Mouse (Mus musculus) adrenal gland, adult (tissue): ENCODE measurements at regions not wholly inside any gene's neighbourhood (a gene's known extent, or its start where the extent isn't known, plus 50 kb on each side); places are given as distances from the start of the nearest gene placed in this dataset.
"Not testable (repeated sequence)": the region's sequence is repeated elsewhere in the genome, so short reads cannot be mapped to it uniquely, and the experiment has no call there.

ENCODE experiments used
- DNase-seq, 2 experiments: peaks; one replicate each; pipeline ENCODE4 v3.0.0; 2022 to 2023; ENCODE audit warnings: low spot score in 1 of 2; ENCODE audit not compliant: inconsistent age in 2 of 2

DNA sequence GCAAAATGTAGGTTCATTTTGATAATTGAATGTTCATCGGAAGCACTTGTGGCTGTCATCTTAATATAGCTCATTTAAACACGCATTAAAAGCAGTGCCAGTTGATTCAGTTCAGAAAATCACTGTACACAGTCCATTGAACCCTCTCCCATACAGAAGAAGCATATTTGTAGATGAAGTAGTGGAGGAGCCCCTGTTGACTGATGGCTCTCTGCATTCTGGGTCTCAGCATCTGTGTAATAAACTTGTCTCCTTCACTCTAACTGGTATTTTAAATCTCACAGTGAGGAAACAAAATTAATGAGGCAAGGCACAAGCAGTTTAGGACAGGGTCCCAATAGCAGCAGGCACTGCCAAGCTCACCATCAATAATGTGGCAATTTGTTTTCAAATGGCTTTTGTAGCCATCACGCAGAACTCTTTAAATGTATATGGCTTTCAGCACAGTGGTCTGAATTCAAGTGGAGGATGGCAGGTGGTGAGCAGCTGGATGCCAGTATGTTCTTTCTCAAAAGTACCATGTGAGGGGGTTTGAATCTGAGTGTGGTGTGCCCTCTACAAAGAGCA lies 302.8 kb upstream of the Sdr16c6 start:
- no peak for DNase-seq

- DNase-seq: peak in 1 of 2 experiments; percentile 15
Observed at GRCm38 (mm10) chr4:4335216-4335615, 257.9 kb upstream of the Sdr16c6 start.

- no peak for DNase-seq
Observed at GRCm38 (mm10) chr4:4333472-4334123, 256.3 kb upstream of the Sdr16c6 start.

- DNase-seq: no peak
Observed at GRCm38 (mm10) chr4:4331105-4331504, 253.8 kb upstream of the Sdr16c6 start.

GRCm38 (mm10) chr4:4315651-4316411 lies 238.5 kb upstream of the Sdr16c6 start:
- no peak for DNase-seq

GRCm38 (mm10) chr4:4311496-4311895 lies 234.2 kb upstream of the Sdr16c6 start:
- no peak for DNase-seq

DNA sequence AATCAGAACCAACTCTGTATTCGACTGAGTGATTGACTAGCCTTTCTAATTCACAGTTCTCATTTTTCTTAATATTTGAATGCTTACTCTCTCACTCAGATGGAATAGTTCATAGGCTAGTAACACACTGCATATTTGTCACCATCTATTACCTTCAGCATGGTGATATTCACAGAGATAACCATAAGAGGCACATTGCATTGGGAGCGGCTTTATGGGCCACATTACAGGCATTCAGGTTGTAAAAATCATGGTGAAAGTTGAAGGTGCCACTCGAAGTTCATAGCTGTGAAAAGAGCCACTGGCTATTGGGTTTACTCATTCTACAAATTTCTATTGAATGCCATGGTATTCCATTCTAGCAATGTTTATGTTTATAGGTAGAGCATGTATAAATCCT lies 229.6 kb upstream of the Sdr16c6 start:
- no peak for DNase-seq

GRCm38 (mm10) chr4:4305740-4306249 lies 228.5 kb upstream of the Sdr16c6 start:
- DNase-seq: no peak

DNA sequence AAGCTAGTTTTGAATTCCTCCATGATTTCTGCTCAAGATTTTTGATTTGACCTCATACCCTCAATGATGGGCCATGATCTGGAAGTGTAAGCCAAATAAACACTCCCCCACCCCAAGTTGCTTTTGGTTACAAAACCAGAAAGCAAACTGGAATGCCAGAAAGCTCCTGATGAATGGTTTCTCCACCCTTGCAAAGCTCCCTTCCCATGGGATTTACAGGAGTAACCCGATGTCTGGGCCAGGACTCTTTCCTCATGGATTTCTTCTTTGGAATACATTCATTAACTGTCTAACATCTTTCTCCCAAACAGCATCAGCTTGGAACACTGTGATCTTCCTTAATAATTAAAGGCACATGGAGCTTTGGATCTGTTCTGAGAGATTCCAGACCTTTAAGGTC lies 227.3 kb upstream of the Sdr16c6 start:
- peak in 1 of 2 experiments; percentile 23 for DNase-seq

DNA sequence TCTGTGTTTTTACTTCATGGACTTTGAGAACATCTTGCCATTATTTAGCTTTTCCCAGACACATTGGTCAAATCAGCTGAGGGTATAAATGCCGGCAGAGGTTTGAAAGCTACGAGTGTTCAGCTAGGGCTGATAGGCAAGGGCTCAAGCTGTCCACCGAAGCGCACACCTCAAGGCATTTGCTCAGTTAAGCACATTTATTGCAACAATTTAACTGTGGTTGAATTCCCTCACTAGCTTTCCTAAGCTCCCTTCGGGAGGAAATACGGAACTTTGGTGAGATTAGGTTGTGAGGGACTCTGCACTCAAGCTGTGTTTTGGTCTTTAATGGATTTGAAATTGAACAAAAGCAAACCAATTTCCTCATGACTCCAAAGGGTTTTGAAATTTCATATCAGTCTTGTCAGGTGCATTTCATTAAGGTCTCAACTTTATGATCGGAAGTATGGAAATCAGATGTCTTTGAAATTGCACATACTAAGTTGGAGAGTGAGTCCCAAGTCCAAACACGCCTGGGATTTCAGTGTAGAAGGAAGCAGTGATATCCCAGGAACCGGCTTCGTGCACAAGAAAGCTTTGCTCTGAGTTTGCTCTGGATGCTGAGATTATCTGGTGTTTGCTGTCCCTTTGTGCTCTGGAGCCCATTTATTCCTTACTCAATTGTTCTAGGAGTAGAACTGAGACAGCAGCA lies 223.0 kb upstream of the Sdr16c6 start:
- no peak for DNase-seq

DNA sequence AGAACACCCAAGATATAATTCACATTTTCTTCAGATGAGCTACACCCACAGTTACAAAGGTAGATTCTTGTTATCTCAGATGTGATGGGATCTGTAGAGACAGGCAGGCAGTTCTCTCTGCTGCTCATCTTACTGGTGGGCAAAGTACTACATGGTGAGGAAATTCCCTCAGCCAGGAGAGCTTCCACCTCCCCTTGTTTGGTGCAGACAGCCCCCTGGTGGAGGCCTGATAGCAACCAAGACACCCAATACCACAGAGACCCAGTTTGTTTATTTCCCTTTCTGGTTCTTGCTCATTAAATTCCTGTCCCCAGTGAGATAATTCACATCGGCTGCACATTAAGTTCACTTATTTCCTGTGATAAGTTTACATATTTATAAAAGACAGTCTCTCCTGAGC lies 222.3 kb upstream of the Sdr16c6 start:
- peak in 1 of 2 experiments; percentile 49 for DNase-seq

DNA sequence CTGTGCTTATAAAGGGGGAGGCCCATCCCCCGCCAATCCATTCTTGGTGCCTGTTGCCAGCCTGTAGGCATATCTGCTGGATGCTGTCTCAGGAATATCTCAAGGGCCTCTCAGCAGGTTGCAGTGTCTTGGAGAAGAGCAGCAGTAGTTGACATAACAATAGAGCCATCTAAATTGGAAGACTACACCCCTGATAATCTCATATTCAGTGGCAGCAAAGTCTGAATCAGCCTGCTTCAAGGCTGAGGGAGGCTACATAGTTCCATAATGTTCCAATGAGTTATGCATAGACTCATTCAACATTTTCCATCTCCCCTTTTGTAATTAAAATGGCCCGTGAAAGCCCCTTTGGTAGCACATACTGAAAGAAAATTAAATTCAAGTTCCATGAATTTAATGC lies 172.3 kb upstream of the Sdr16c6 start:
- no peak for DNase-seq

DNA sequence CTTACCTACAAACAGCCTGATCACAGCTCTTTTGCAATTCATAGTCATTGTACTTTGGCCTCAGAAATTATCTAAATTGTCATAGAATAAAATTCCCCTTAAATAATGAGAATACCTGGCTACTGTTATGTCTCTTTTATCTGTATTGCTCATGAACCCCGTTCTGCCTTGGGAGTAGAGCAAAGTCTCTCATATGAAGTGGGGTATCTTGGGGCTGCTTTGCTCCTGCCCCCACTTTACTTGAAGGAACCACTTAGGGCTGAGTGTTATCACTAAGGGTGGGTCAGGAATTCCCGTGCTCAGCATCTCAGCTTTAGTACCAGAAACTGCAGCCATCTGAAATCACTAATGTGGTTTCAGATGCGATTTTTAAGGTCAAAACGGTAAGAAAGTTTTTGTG lies 170.3 kb upstream of the Sdr16c6 start:
- no peak for DNase-seq

DNA sequence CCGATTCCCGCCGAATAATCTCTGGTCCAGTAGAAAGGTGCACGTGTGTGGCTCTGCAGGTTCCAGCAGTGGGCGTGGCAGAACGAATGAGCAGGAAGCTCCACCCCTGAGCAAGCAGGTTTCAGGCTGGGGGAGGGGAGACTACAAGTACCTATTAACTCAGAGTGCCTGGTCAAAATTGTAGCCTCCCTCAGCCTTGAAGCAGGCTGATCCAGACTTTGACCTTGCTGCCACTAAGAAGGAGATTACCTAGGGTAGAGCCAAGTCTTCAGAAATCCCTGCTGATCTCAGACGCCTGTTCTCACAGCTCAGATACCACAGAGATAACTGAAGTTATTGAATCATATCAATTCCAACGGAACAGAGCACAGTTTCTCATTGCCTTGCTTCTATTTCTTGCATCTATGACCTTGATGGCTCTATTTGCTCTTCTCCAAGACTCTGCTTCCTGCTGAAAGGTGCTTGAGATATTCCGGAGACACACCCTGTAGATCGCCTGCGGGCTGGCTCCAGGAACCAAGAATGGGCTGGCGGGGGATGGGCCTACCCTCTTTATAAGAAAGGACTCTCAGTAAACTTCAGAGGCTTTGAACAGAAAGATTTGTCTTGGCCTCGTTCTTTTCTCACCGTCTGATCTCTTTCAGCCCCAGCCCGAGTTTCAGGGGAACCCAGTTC lies 165.1 kb upstream of the Sdr16c6 start:
- DNase-seq: not testable (repeated sequence)

DNA sequence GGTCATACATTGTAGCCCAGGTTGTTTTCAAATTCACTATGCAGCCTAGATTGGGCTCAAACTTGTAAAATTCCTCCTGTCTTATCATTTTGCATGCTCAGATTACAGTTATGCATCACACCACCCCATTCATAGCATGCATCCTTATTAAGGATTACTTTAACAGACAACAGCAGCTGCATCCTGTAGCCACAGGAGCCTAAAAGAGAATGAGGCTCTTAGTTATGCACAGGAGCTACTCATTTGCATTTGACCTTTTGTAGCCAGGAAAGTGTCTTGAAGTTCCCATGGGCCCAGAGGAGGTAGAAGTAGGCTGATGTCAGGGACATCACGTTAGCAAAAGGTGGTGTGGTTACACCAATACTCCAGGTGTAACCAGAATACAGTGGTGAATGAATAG lies 148.9 kb upstream of the Sdr16c6 start:
- DNase-seq: no peak

- peak in 1 of 2 experiments; percentile 25 for DNase-seq
Observed at GRCm38 (mm10) chr4:4219701-4220100, 142.4 kb upstream of the Sdr16c6 start.

DNA sequence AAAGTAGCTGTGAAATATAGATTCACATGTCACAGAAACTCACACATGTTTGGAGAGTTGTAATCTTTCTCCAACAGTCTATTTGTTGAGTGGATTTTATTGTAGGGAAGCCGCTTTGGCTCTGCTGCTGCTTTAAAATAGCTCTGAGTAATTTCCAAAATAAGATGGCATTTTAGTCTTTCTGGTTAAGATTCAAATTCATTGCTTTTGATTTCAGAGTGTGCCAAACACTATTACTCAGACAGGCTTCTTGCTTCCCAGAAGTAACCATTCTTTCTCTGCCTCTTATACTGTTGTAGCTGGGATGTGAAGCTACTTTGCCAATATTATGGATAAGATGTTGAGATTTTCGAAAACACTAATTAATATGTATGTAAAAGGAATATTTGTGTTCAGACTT lies 134.6 kb upstream of the Sdr16c6 start:
- DNase-seq: no peak

GRCm38 (mm10) chr4:4205158-4205557 lies 127.8 kb upstream of the Sdr16c6 start:
- no peak for DNase-seq

DNA sequence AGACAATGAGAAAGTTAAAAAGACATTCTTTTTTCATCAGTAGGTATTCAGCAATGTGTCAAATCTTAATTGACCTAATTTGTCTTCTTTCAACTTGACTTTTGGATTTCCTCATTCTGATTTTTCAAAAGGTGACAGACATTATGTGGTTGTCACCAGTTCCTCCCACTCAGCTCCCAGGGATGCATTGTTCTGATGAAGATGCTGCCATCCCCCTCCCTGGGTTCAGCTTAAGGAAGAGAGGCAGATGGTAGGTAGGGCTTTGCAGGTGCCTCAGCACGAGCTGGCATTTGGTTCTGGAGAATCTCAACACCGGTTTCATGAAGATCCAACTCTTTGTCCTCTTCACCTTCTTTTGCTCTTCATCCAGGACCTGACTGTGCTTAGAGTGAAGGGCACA lies 122.0 kb upstream of the Sdr16c6 start:
- DNase-seq: no peak

- DNase-seq: peak; percentile 35 to 85
Observed at GRCm38 (mm10) chr4:4195834-4196233, 118.5 kb upstream of the Sdr16c6 start.

DNA sequence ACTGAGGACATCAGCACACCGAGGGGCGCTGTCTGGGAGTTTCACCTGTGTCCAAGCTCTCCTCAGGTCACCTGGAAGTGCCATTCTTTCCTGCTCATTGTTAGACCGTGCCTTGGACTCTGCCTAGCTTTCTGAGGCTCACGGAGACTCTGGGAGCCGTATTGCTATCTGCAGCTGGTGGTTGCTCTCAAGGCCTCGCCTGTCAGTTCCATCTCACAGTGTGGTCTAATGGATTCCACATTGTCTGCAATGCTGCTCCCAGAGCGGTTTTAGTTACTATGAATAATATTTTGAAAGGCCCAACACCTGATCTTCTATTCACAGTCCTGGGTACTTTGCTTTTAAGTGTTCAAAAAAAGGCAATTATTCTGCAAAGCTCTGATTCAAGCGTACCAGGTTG lies 117.9 kb upstream of the Sdr16c6 start:
- peak in 1 of 2 experiments; percentile 65 for DNase-seq
